Mouse (Mus musculus) yolk sac, embryonic 10.5 days (tissue): ENCODE data around the gene Rpl41.

Experiments used
- DNase-seq: peaks from one replicate; pipeline ENCODE4 v3.0.0-alpha.2; 2017; ENCODE audit warnings: low spot score

Gene Rpl41

DNA sequence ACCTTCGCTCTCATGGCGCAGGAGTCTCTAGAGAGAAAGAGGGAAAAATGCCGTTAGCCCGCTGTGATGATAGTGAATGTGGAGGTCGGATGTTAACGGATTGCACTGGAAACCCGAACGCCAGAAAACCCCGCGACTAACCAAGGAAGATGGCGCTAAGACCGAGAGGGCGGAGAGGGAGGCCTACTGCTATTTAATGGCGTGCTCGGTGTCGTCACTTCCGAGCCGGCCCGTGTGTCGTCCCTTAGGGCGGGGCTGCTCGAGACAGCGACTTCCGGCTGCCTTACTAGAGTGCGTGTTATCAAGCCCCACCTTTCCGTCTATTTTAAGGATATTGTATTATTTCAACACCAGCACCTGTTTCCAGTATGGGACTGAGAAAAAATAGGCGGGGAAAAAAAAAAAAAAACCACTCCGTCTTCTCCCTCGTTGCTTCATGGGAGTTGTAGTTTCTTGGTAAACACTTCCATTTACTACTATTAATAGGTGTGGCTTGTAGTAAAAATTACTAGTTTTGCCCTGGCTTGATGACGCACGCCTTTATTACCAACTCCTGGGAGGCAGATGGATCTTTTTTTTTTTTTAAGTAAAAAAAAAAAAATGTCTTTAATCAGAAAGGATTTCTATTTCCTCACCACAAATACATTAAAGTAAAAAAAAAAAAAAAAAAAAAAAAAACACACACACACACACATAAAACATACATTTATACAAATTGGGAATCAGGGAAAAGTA is at the start of gene Rpl41:
Rpl41 (minus strand) TSS at position 359 of the 735 bp plus-strand sequence.
- DNase-seq = peak; percentile 95

DNA sequence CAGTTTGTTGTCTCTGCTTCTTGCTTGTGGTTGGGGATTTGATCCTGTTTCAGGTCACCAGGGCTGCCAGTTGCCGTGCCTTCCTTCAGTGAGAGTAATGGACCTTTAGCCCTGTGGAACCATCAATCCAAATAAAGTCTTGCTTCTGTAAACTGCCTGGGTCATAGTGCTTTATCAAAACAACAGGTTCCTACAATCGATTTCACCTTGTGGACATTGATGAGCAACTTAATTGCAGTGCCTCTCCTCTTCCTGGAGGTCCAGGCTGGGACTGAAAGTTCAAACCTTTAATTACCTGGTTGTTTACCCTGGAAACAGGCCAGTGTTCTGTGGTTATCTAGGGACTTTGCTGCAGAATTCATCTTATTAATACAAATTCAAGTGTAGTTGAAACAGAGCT is 49.4 kb upstream of the Rpl41 start:
- DNase-seq = no peak

GRCm38 (mm10) chr10:128592797-128593196 is 43.7 kb upstream of the Rpl41 start:
- DNase-seq = no peak

GRCm38 (mm10) chr10:128591436-128591835 is 42.3 kb upstream of the Rpl41 start:
- DNase-seq = no peak

GRCm38 (mm10) chr10:128590193-128590690 is 41.1 kb upstream of the Rpl41 start:
- DNase-seq = peak; percentile 77

DNA sequence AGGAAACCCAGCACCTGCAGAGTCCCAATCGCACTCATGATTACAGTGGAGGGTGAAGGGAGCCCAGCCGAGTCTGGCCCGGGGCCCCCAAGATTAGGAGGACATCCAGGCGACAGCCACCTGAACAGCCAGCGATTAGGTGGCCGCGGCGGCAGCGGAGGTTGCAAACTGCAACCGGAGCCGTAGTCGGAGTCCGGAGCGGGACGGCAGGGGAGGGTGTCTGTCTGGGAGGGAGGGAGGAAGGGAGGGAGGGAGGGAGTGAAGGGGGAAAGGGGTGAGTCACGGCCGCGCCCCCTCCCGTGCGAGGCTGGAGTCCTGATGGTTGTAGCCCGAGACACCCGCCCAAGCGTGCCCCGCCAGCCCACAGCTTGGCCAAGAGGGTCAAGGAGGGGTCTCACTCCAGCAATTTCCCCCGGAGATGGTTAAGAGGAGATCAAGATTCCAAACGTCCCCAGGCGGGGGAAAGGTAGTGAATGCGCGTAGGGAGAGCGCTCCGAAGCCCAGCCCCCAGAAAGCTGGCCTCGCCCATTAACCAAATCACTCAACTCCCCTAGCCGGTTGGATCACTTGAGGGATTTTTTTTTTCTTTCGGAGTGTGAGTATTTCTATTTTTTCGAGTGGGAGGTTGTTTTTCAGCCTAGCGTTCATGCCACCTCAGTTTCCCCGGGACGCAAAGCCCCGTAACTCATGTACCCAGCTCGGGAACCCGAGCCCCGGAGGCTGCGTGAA is 40.5 kb upstream of the Rpl41 start, which contains the start of gene Erbb3:
Erbb3 (minus strand) TSS at position 189 of the 729 bp plus-strand sequence.
- DNase-seq = peak; percentile 84

DNA sequence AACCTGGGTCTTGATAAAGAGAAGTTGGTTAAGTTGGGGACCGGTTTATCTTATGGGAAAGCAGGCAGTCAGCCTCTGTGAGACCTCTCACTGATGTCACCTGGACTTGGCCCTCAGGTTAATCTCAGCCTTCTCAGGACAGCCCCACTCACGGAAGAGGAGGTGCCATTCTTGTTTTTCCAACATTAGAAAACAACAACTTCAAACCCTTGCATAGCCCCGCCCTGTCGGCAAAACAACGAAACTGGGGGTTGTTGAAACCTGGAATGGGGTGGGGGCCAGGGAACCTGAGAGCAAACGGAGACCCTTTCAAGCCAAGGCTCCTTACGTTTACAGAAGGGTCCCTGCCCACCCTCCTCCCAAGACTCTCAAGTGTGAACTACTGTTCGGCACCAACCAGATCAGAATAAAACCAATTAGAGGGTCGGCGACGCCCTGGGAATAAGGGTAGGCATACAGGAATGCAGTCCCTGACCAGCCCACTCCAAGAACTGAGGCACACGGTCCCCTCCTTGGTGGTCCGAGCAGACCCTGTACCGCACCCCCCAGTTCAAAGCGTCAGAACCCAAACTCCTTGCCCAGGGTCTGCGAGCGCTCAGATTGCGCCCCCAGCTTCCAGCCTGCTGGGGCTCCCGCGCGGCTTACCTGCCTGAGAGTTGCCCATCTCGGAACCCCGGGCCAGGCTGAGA is 39.8 kb upstream of the Rpl41 start:
- DNase-seq = peak; percentile 59

GRCm38 (mm10) chr10:128588136-128588535 is 39.0 kb upstream of the Rpl41 start:
- peak; percentile 32 for DNase-seq

GRCm38 (mm10) chr10:128587697-128588096 is 38.6 kb upstream of the Rpl41 start:
- DNase-seq = peak; percentile 80

- DNase-seq = no peak
These were observed 38.0 kb upstream of the Rpl41 start for GRCm38 (mm10) chr10:128587120-128587519.

DNA sequence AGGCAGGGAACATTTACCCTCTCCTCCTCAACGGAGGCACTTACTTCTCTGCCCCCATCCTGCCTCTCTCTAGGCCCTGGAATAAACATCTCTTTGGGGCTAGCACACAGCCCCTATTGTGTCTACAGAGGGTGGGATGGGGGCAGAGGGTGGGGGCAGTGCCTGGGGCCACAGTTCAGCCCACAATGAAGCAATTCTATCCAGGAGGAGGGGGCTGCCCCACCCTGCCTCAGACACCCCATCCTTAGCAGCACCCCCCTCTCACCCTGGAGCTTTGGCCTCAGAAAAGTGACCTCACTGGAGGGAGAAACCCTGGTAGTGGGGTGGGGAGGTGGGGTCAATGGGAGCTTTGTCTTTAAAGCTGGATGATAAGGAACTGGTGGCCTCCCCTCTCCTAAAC is 37.4 kb upstream of the Rpl41 start:
- DNase-seq = no peak

DNA sequence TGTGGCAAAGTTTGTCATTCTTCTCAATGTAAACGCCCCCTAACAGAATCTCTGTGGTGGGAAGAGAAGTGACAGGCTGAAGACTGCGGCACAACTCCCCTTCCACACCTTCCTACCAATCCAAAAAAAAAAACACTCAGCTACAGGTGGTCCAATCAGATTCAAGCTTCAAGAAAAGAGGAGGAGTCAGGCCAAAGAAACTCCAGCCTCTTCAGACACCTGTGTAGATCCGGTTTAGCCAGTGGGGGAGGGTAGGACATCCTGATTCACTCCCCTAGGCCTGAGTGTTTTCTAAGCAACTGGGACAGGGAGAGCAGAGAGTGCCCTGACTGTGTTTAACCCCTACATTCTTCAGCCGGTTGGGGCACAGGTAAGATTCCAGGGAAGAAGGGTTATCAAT is 35.3 kb upstream of the Rpl41 start:
- DNase-seq = peak; percentile 67

DNA sequence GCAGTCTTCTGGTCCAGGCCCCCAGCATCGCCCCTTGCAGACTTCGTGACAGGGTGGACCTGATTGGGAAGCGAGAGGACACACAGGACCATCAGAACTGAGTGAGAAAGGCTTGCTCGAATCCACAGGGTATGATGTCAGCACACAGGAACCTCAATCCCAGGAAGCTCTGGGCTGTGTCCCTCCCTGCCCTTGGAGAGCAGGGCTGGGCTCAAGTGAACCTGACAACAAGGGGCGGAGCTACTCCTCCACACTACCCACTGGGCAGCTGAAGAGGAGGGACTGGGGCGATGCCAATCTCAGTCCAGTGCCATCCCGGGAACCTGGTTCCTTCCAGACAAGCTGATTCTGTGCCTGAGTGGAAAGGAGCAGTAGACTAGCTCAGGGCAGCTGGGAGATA is 34.5 kb upstream of the Rpl41 start:
- DNase-seq = no peak

GRCm38 (mm10) chr10:128579731-128580130 is 30.6 kb upstream of the Rpl41 start:
- DNase-seq = no peak

DNA sequence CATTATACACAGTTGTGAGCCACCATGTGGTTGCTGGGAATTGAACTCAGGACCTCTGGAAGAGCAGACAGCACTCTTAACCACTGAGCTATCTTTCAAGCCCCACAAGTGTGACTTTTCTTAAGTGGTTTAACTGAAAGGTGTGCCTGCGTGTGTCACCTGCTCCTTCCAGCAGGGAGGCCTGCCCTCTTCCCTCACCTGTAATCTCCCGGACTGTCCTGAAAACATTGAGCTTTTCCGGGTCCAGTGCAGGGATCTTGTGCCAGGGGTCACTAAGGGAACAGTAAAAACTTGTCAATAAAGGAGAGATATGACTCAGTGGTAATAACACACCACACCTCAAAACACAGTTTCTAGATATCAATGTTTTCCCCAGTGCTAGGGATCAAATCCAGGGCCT is 30.2 kb upstream of the Rpl41 start:
- DNase-seq = no peak

DNA sequence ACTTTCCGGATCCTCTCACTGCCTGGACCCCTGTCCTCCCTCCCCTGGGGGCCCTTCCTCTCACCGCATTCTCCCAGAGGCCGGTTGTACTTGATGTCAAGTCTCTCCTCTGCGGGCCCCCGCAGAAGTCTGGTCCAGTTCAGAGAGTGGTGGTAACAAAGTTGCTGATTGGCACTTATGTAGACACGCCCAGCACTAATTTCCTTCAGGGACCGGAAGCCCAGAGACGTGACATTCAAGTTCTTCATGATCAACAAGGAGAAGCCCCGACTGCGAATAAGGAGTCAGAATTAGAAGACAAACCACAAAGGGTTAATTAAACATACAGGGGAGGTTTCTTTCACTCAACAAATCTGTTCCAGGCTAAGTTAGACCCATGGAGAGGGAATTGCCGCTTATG is 29.2 kb upstream of the Rpl41 start:
- no peak for DNase-seq

DNA sequence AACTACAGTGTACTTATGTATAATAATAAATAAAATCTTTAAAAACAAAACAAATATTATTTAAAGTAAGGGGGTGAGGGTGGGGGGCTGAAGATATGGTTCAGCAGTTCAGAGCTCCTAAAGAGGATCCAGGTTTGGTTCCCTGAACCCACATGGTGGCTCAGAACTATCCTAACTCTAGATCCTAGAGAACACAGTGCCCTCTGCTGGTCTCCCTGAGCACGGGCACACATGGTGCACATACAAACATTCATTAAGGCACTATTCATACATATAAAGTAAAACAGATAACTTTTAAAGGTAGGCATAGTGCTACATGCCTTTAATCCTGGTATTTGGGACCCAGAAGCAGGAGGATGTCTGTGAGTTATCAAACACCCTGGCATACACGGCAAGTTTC is 26.0 kb upstream of the Rpl41 start:
- no peak for DNase-seq

DNA sequence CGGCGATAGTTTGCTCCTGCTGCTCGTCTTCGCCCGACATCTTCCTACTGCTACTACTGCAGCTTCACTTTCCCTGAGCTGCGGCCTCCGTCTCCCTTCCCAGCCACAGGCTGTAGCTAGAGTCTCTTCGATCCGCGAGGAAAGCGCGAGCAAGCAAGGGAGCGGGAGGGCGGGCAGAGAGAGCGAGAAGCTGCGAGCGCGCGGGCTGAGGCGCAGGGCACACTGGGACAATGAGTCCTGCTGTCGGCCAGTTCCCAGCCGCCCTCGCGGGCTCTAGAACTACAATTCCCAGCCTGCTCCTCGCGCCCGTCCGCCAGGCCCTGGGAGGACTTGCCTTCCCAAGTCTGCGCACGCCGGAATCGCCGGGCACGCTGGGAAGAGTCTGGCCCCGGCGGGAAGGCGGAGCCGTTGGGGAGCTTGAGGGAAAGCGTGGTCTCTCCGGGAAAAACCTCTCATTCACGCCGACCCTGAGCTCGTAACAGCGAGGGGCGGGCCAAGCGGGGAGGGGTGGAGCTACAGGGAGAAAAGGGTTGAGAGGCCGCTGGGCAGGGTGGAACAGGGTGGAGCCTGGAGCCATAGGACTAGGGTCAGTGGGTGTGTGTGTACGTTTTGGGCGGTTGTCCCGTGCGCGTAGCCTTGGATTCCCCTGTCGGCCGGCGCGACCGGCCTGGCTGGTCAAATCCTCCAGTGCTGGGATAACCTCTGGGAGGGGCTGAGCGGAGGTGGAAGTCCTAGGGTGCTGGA is 16.9 kb upstream of the Rpl41 start, which contains the start of gene Pa2g4:
Pa2g4 (minus strand) TSS at position 200 of the 744 bp plus-strand sequence.
- DNase-seq = peak; percentile 100

- DNase-seq = no peak
These were observed 16.2 kb upstream of the Rpl41 start for GRCm38 (mm10) chr10:128565206-128565787.

- DNase-seq = no peak
These were observed 14.4 kb upstream of the Rpl41 start for GRCm38 (mm10) chr10:128563544-128563943.

GRCm38 (mm10) chr10:128556963-128557362 is 7.9 kb upstream of the Rpl41 start:
- no peak for DNase-seq
